Mouse (Mus musculus): ENCODE measurements at regions not wholly inside any gene's neighbourhood (a gene's known extent, or its start where the extent isn't known, plus 50 kb on each side); places are given as distances from the start of the nearest gene placed in this dataset.
A peak's percentile ranks its signal among the peaks of the same experiment; 100 is the strongest.

GRCm38 (mm10) chr10:125673637-125674036 is 284.4 kb upstream of the Slc16a7 start:
- DNase-seq (ENCODE audit: low spot score) (no peak), ATAC-seq (ENCODE audit: insufficient read depth, low read depth) (no peak)
- Histone ChIP-seq H3K4me1 (ENCODE audit: control insufficient read depth, insufficient read depth) (no peaks in the 10 kb centered on the region), H3K4me2 (ENCODE audit: low read depth, low read length) (no peak overlapping the region), H3K27me3 (ENCODE audit: control insufficient read depth, insufficient read depth, low read length) (no peaks in the 10 kb centered on the region), H3K4me3 (ENCODE audit: low read depth, low read length) (no peak overlapping the region), H3K9ac (replicated peaks; ENCODE audit: low read depth, low read length) (no peak overlapping the region), H3K27ac (ENCODE audit: low read depth) (no peak overlapping the region), H3K9me3 (replicated peaks; ENCODE audit: control insufficient read depth, low read length) (0 out of 2 replicates have a peak, but pooled peaks cover 7% of the 10 kb centered on the region), H3K36me3 (replicated peaks; ENCODE audit: control insufficient read depth, insufficient read depth, low read length) (no peaks in the 10 kb centered on the region)
- no peak for TF ChIP-seq EP300 (IDR thresholded peaks at IDR 0.05; ENCODE audit: low read depth)
- TF ChIP-seq CTCF (IDR thresholded peaks at IDR 0.05; ENCODE audit: low read depth): no peak
- WGBS: 76% methylated on average over 11 of the region's 11 CpGs

GRCm38 (mm10) chr10:125679644-125680043 is 286.3 kb upstream of the Lrig3 start:
- Histone ChIP-seq H3K36me3 (replicated peaks; ENCODE audit: control insufficient read depth, insufficient read depth, low read length) (no peaks in the 10 kb centered on the region), H3K4me2 (ENCODE audit: low read depth, low read length) (no peak overlapping the region), H3K27me3 (ENCODE audit: control insufficient read depth, insufficient read depth, low read length) (no peaks in the 10 kb centered on the region), H3K27ac (ENCODE audit: low read depth) (no peak overlapping the region), H3K9ac (replicated peaks; ENCODE audit: low read depth, low read length) (no peak overlapping the region), H3K4me1 (ENCODE audit: control insufficient read depth, insufficient read depth) (no peaks in the 10 kb centered on the region), H3K4me3 (ENCODE audit: low read depth, low read length) (no peak overlapping the region), H3K9me3 (replicated peaks; ENCODE audit: control insufficient read depth, low read length) (no peaks in the 10 kb centered on the region)
- no peak for TF ChIP-seq EP300 (IDR thresholded peaks at IDR 0.05; ENCODE audit: low read depth)
- no peak for TF ChIP-seq CTCF (IDR thresholded peaks at IDR 0.05; ENCODE audit: low read depth)
- WGBS: 66% methylated on average over 7 of the region's 7 CpGs
- ATAC-seq (ENCODE audit: insufficient read depth, low read depth): no peak; the same call in 1 of the 2 replicates
- no peak for DNase-seq (ENCODE audit: low spot score)

GRCm38 (mm10) chr10:125685130-125685529 is 280.8 kb upstream of the Lrig3 start:
- ATAC-seq (ENCODE audit: insufficient read depth, low read depth) (no peak), DNase-seq (ENCODE audit: low spot score) (no peak)
- H3K9me3 ChIP-seq (replicated peaks; ENCODE audit: control insufficient read depth, low read length): no peaks in the 10 kb centered on the region
- H3K9ac ChIP-seq (replicated peaks; ENCODE audit: low read depth, low read length): no peak overlapping the region
- H3K4me3 ChIP-seq (ENCODE audit: low read depth, low read length): no peak overlapping the region
- WGBS: 71% methylated on average over 5 of the region's 5 CpGs
- H3K27ac ChIP-seq (ENCODE audit: low read depth): no peak overlapping the region
- H3K27me3 ChIP-seq (ENCODE audit: control insufficient read depth, insufficient read depth, low read length): no peaks in the 10 kb centered on the region
- TF ChIP-seq EP300 (IDR thresholded peaks at IDR 0.05; ENCODE audit: low read depth) (no peak), CTCF (IDR thresholded peaks at IDR 0.05; ENCODE audit: low read depth) (no peak)
- no peaks in the 10 kb centered on the region for H3K36me3 ChIP-seq (replicated peaks; ENCODE audit: control insufficient read depth, insufficient read depth, low read length)
- no peak overlapping the region for H3K4me2 ChIP-seq (ENCODE audit: low read depth, low read length)
- H3K4me1 ChIP-seq (ENCODE audit: control insufficient read depth, insufficient read depth): no peaks in the 10 kb centered on the region

- no peaks in the 10 kb centered on the region for H3K9me3 ChIP-seq (replicated peaks; ENCODE audit: control insufficient read depth, low read length)
- H3K27me3 ChIP-seq (ENCODE audit: control insufficient read depth, insufficient read depth, low read length): no peaks in the 10 kb centered on the region
- no peak overlapping the region for H3K4me3 ChIP-seq (ENCODE audit: low read depth, low read length)
- no peak for ATAC-seq (ENCODE audit: insufficient read depth, low read depth)
- H3K4me1 ChIP-seq (ENCODE audit: control insufficient read depth, insufficient read depth): no peaks in the 10 kb centered on the region
- no peaks in the 10 kb centered on the region for H3K36me3 ChIP-seq (replicated peaks; ENCODE audit: control insufficient read depth, insufficient read depth, low read length)
- no peak overlapping the region for H3K9ac ChIP-seq (replicated peaks; ENCODE audit: low read depth, low read length)
- no peak for TF ChIP-seq EP300 (IDR thresholded peaks at IDR 0.05; ENCODE audit: low read depth)
- TF ChIP-seq CTCF (IDR thresholded peaks at IDR 0.05; ENCODE audit: low read depth): no peak
- H3K4me2 ChIP-seq (ENCODE audit: low read depth, low read length): no peak overlapping the region
- 72% methylated on average over 7 of the region's 7 CpGs for WGBS
- H3K27ac ChIP-seq (ENCODE audit: low read depth): no peak overlapping the region
- DNase-seq (ENCODE audit: low spot score): no peak
Observed at GRCm38 (mm10) chr10:125693505-125693904, 272.5 kb upstream of the Lrig3 start.

GRCm38 (mm10) chr10:125696159-125696558 is 269.8 kb upstream of the Lrig3 start:
- Histone ChIP-seq H3K4me3 (ENCODE audit: low read depth, low read length) (no peak overlapping the region), H3K27me3 (ENCODE audit: control insufficient read depth, insufficient read depth, low read length) (no peaks in the 10 kb centered on the region), H3K9me3 (replicated peaks; ENCODE audit: control insufficient read depth, low read length) (no peaks in the 10 kb centered on the region), H3K27ac (ENCODE audit: low read depth) (no peak overlapping the region), H3K4me1 (ENCODE audit: control insufficient read depth, insufficient read depth) (no peaks in the 10 kb centered on the region), H3K9ac (replicated peaks; ENCODE audit: low read depth, low read length) (no peak overlapping the region), H3K36me3 (replicated peaks; ENCODE audit: control insufficient read depth, insufficient read depth, low read length) (no peaks in the 10 kb centered on the region), H3K4me2 (ENCODE audit: low read depth, low read length) (no peak overlapping the region)
- WGBS: 90% methylated on average over 5 of the region's 5 CpGs
- ATAC-seq (ENCODE audit: insufficient read depth, low read depth) (no peak), DNase-seq (ENCODE audit: low spot score) (no peak)
- TF ChIP-seq CTCF (IDR thresholded peaks at IDR 0.05; ENCODE audit: low read depth): no peak
- TF ChIP-seq EP300 (IDR thresholded peaks at IDR 0.05; ENCODE audit: low read depth): no peak

GRCm38 (mm10) chr10:125725077-125725680 is 240.8 kb upstream of the Lrig3 start:
- Histone ChIP-seq H3K27ac (ENCODE audit: low read depth) (no peak overlapping the region), H3K27me3 (ENCODE audit: control insufficient read depth, insufficient read depth, low read length) (no peaks in the 10 kb centered on the region), H3K4me2 (ENCODE audit: low read depth, low read length) (no peak overlapping the region), H3K4me1 (ENCODE audit: control insufficient read depth, insufficient read depth) (0 out of 2 replicates have a peak, but pooled peaks cover 3% of the 10 kb centered on the region), H3K9ac (replicated peaks; ENCODE audit: low read depth, low read length) (no peak overlapping the region), H3K9me3 (replicated peaks; ENCODE audit: control insufficient read depth, low read length) (no peaks in the 10 kb centered on the region), H3K36me3 (replicated peaks; ENCODE audit: control insufficient read depth, insufficient read depth, low read length) (no peaks in the 10 kb centered on the region), H3K4me3 (ENCODE audit: low read depth, low read length) (no peak overlapping the region)
- TF ChIP-seq CTCF (IDR thresholded peaks at IDR 0.05; ENCODE audit: low read depth) (peak; percentile 63), EP300 (IDR thresholded peaks at IDR 0.05; ENCODE audit: low read depth) (no peak)
- peak; percentile 58 for ATAC-seq (ENCODE audit: insufficient read depth, low read depth)
- peak; percentile 25 for DNase-seq (ENCODE audit: low spot score)
- 29% methylated on average over 18 of the region's 18 CpGs for WGBS

All from heart, postnatal 0 days (tissue).